Mouse (Mus musculus) stomach, embryonic 14.5 days (tissue): ENCODE measurements around the gene Mvb12a. TPM values are rescaled to one million over a fixed set of nuclear protein-coding genes. Genes with fewer than 3 reads are reported as not detected.

ENCODE experiments used
- ATAC-seq: fragments of 200-750 bp; cut with Nextera tagmentation; 2 replicates; pipeline ENCODE4 v1.8.0; 2017; ENCODE audit warnings: low read depth, moderate TSS enrichment; ENCODE audit not compliant: insufficient number of reproducible peaks, insufficient read depth, low FRiP score
- H3K27ac ChIP-seq: fragments of 300-500 bp; sonication (generic); 2 replicates; pipeline ENCODE4 v1.5.1; 2014; ENCODE audit warnings: mild to moderate bottlenecking, low read length, moderate library complexity, mixed read lengths
- H3K27me3 ChIP-seq: fragments of 300-500 bp; sonication (generic); 2 replicates; pipeline ENCODE4 v1.6.1; 2014; ENCODE audit warnings: low read length, control low read depth, mixed read lengths; ENCODE audit not compliant: control insufficient read depth, insufficient read depth
- H3K36me3 ChIP-seq: fragments of 300-500 bp; sonication (generic); 2 replicates; pipeline ENCODE4 v1.6.1; 2014; ENCODE audit warnings: mild to moderate bottlenecking, control low read depth, low read length, moderate library complexity, mixed read lengths; ENCODE audit not compliant: control insufficient read depth, insufficient read depth
- H3K4me1 ChIP-seq: fragments of 300-500 bp; sonication (generic); 2 replicates; pipeline ENCODE4 v1.6.1; 2014; ENCODE audit warnings: low read length, control low read depth, mixed read lengths; ENCODE audit not compliant: control insufficient read depth, insufficient read depth
- H3K4me2 ChIP-seq: fragments of 300-500 bp; sonication (generic); replicated peaks from 2 replicates; pipeline ENCODE4 v1.6.1; 2014; ENCODE audit warnings: low read depth, low read length, control low read depth
- H3K4me3 ChIP-seq: fragments of 300-500 bp; sonication (generic); 2 replicates; pipeline ENCODE4 v1.5.1; 2014; ENCODE audit warnings: low read depth, low read length, control low read depth
- H3K9ac ChIP-seq: fragments of 300-500 bp; sonication (generic); replicated peaks from 2 replicates; pipeline ENCODE4 v1.6.1; 2014; ENCODE audit warnings: low read depth, mild to moderate bottlenecking, control low read depth, low read length, moderate library complexity, mixed read lengths
- H3K9me3 ChIP-seq: fragments of 300-500 bp; sonication (generic); 2 replicates; pipeline ENCODE4 v1.6.1; 2016; ENCODE audit warnings: low read depth, low read length, control low read depth; ENCODE audit not compliant: control insufficient read depth
- WGBS: fragments of 180-500 bp; shearing (Covaris S2); extraction: QIAGEN DNeasy Blood & Tissue Kit; methylation state at CpG from one replicate; pipeline ENCODE4 v1.1.7; 2014; 5-methylcytosine and 5-hydroxymethylcytosine counted together
- polyA plus RNA-seq: library from polyadenylated mRNA; unstranded; fragments of >200 nt; fragmentation: Nextera tagmentation; extraction: Ambion mirVana; gene quantifications from 2 replicates; pipeline ENCODE4 v1.2.1, GENCODE M21; 2014

The Mvb12a gene
- polyA plus RNA-seq, 1 experiment from 2014 or later: 105 TPM

- peaks cover 22% of the 10 kb centered on the region for H3K27me3 ChIP-seq
- no peaks in the 10 kb centered on the region for H3K9me3 ChIP-seq
- H3K4me1 ChIP-seq: no peaks in the 10 kb centered on the region
- no peak overlapping the region for H3K9ac ChIP-seq
- no peak for ATAC-seq
- WGBS: 93% methylated on average over 4 of the region's 4 CpGs
- H3K4me2 ChIP-seq: no peak overlapping the region
- no peak overlapping the region for H3K4me3 ChIP-seq
- no peak overlapping the region for H3K27ac ChIP-seq
- H3K36me3 ChIP-seq: no peaks in the 10 kb centered on the region
Measured at GRCm38 (mm10) chr8:71505326-71505725, 37.4 kb upstream of the Mvb12a start.

GRCm38 (mm10) chr8:71505979-71506378 lies 36.7 kb upstream of the Mvb12a start:
- H3K27me3 ChIP-seq: peaks cover 22% of the 10 kb centered on the region
- ATAC-seq: no peak
- H3K4me3 ChIP-seq: no peak overlapping the region
- no peak overlapping the region for H3K4me2 ChIP-seq
- no peaks in the 10 kb centered on the region for H3K4me1 ChIP-seq
- H3K9me3 ChIP-seq: no peaks in the 10 kb centered on the region
- H3K9ac ChIP-seq: no peak overlapping the region
- 75% methylated on average over 4 of the region's 4 CpGs for WGBS
- no peak overlapping the region for H3K27ac ChIP-seq
- H3K36me3 ChIP-seq: no peaks in the 10 kb centered on the region

- Histone ChIP-seq H3K27me3 (peaks cover 22% of the 10 kb centered on the region), H3K36me3 (no peaks in the 10 kb centered on the region), H3K4me2 (peak overlapping the region; percentile 61), H3K9me3 (no peaks in the 10 kb centered on the region), H3K4me3 (peak overlapping the region; percentile 40), H3K4me1 (no peaks in the 10 kb centered on the region), H3K27ac (no peak overlapping the region), H3K9ac (0 out of 2 replicates have a peak overlapping the region, but pooled peaks have one; percentile 11)
- ATAC-seq: peak; percentile 74; the same call in 1 of the 2 replicates
- under 1% methylated on average over 61 of the region's 61 CpGs for WGBS
Measured at GRCm38 (mm10) chr8:71507589-71508104, 35.1 kb upstream of the Mvb12a start.

- Histone ChIP-seq H3K27me3 (peaks cover 22% of the 10 kb centered on the region), H3K4me1 (no peaks in the 10 kb centered on the region), H3K9ac (no peak overlapping the region), H3K4me3 (no peak overlapping the region), H3K4me2 (0 out of 2 replicates have a peak overlapping the region, but pooled peaks have one; percentile 20), H3K36me3 (no peaks in the 10 kb centered on the region), H3K9me3 (no peaks in the 10 kb centered on the region), H3K27ac (no peak overlapping the region)
- WGBS: 71% methylated on average over 2 of the region's 2 CpGs
- no peak for ATAC-seq
Measured at GRCm38 (mm10) chr8:71509316-71509715, 33.4 kb upstream of the Mvb12a start.

- Histone ChIP-seq H3K4me3 (peak within 1 kb of the TSS; percentile 8; the same call in 1 of the 2 replicates), H3K4me2 (no peak within 1 kb of the TSS), H3K27ac (no peak within 1 kb of the TSS), H3K36me3 (no peaks in the 10 kb centered on the region), H3K4me1 (no peaks in the 10 kb centered on the region), H3K9me3 (no peaks in the 10 kb centered on the region), H3K9ac (no peak within 1 kb of the TSS), H3K27me3 (peaks cover 16% of the 10 kb centered on the region)
- no peak for ATAC-seq
- 26% methylated on average over 14 of the region's 14 CpGs for WGBS
Measured at GRCm38 (mm10) chr8:71511644-71512043, 31.1 kb upstream of the Mvb12a start, which contains the start of gene Plvap. Plvap (minus strand) TSS chr8:71511752.

- Histone ChIP-seq H3K4me3 (no peak overlapping the region), H3K4me2 (no peak overlapping the region), H3K4me1 (no peaks in the 10 kb centered on the region), H3K27ac (no peak overlapping the region), H3K36me3 (no peaks in the 10 kb centered on the region), H3K9me3 (no peaks in the 10 kb centered on the region), H3K9ac (no peak overlapping the region), H3K27me3 (peaks cover 2% of the 10 kb centered on the region)
- 72% methylated on average over 15 of the region's 15 CpGs for WGBS
- ATAC-seq: no peak
Measured at GRCm38 (mm10) chr8:71513018-71513754, 29.5 kb upstream of the Mvb12a start.

- no peaks in the 10 kb centered on the region for H3K9me3 ChIP-seq
- no peak overlapping the region for H3K4me3 ChIP-seq
- no peak overlapping the region for H3K27ac ChIP-seq
- H3K9ac ChIP-seq: no peak overlapping the region
- H3K4me1 ChIP-seq: no peaks in the 10 kb centered on the region
- no peaks in the 10 kb centered on the region for H3K36me3 ChIP-seq
- H3K4me2 ChIP-seq: no peak overlapping the region
- no peaks in the 10 kb centered on the region for H3K27me3 ChIP-seq
- WGBS: 69% methylated on average over 5 of the region's 5 CpGs
- no peak for ATAC-seq
Measured at GRCm38 (mm10) chr8:71515043-71515442, 27.7 kb upstream of the Mvb12a start.

GRCm38 (mm10) chr8:71516786-71517185 lies 25.9 kb upstream of the Mvb12a start:
- H3K9me3 ChIP-seq: no peaks in the 10 kb centered on the region
- WGBS: 7% methylated on average over 6 of the region's 6 CpGs
- H3K4me2 ChIP-seq: no peak overlapping the region
- no peak overlapping the region for H3K4me3 ChIP-seq
- no peak for ATAC-seq
- no peaks in the 10 kb centered on the region for H3K4me1 ChIP-seq
- H3K27me3 ChIP-seq: no peaks in the 10 kb centered on the region
- no peaks in the 10 kb centered on the region for H3K36me3 ChIP-seq
- H3K9ac ChIP-seq: no peak overlapping the region
- H3K27ac ChIP-seq: no peak overlapping the region
